ENCODE assay signal across 12 mouse cellular contexts in the genomic region with DNA sequence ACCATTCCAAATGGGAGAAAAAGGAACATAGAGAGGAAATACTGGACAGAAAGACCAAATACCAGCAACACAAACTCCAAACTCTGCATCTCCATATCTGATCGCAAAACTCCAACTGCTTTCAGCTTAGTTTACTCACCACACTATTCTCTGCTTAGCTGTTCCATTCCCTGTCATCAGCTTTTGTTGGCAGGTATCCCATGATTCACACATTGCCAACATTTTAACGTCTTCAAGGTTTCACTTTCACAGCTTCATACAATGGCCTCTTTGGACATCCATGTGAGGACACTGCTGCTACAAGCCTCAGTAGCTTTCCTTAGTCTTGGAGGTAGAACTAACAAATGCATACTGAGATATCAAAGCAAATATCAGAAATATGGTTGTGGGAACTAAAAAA.
"Had no signal": no experiment of that assay in that cellular context is flagged by ENCODE, and none has a peak within 500 bp of the region (broad histone marks: within the 10 kb centered on the region; RNA-seq: fewer than 3 reads in every experiment).

No protein-coding gene starts in this region.

- DNase-seq: lung, adult 18-20 months; lung, embryonic 14.5 days; lung, postnatal 14 days; lung, postnatal 36 days; retina, postnatal 1 day; right cerebral cortex, adult 18-20 months; right cerebral cortex, postnatal 25 days; right cerebral cortex, postnatal 4 days; spleen, adult 18-20 months; thymus, adult 18-20 months; thymus, postnatal 14 days; thymus, postnatal 36 days had no signal
